Mouse (Mus musculus): ENCODE data around the gene Mdga2. TPM values are rescaled to one million over a fixed set of nuclear protein-coding genes. Genes with fewer than 3 reads are reported as not detected.

Mdga2 gene
- polyA plus RNA-seq, 2 experiments = 2.8 to 3.0 TPM

DNA sequence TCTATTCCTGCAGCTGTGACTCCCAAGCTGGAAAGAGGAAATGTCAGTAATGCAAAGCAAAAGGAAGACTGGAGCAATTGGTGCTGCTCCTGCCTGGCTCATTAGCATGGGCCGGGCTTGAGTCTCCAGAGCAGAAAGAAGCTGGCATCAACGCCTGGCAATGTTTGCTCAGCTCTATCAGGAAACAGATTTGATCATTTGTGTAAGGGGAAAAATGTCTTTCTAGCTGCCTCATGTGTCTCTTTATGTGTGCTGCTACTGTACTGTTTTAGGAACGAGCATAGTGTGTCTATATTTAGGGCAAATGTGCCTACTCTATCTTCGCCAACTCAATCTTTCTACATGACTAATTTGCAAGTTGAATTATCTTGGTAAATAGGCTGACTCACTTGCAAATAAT, 211.0 kb downstream of the Mdga2 start:
- no peak overlapping the region for H3K4me3 ChIP-seq (replicated peaks; ENCODE audit: low read length)
- H3K36me3 ChIP-seq (ENCODE audit: control insufficient read depth, insufficient read depth, low read length) = no peaks in the 10 kb centered on the region
- no peak for TF ChIP-seq POLR2A (IDR thresholded peaks at IDR 0.05; ENCODE audit: borderline replicate concordance, extremely low read depth, insufficient read depth, insufficient read length)
- H3K4me2 ChIP-seq (replicated peaks; ENCODE audit: low read depth, low read length, severe bottlenecking) = no peak overlapping the region
- H3K9me3 ChIP-seq (ENCODE audit: control insufficient read depth, low read length) = no peaks in the 10 kb centered on the region
- H3K4me1 ChIP-seq (ENCODE audit: control insufficient read depth, insufficient read depth, low read length) = no peaks in the 10 kb centered on the region
- WGBS = 75% methylated on average over 4 of the region's 4 CpGs
- DNase-seq (ENCODE audit: low spot score) = no peak
- ATAC-seq (ENCODE audit: low FRiP score, low read depth) = no peak
- no peaks in the 10 kb centered on the region for H3K27me3 ChIP-seq (ENCODE audit: control insufficient read depth, insufficient read depth, low read length)
- no peak overlapping the region for H3K9ac ChIP-seq (ENCODE audit: low read depth, low read length, severe bottlenecking)
- no peak overlapping the region for H3K27ac ChIP-seq (replicated peaks; ENCODE audit: low read depth, low read length)

DNA sequence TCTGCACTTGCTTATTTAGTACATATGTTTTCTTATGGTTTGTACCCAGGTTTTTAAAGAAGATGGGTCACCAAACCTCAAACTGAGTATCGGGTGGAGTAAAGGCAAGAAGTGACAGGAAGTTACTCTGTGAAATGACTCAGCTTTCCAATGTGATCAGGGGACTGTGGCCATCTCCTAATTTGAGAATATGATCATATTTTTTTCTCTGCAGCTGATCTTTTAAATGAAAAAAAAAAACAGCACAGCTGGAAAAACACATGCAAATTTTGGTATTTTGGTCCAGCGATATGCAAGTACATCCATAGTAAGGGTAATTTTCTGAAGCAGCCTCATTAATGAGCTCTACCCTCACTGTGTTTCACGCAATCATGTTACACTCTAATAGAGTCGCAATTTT, 212.0 kb downstream of the Mdga2 start:
- H3K36me3 ChIP-seq (ENCODE audit: control insufficient read depth, insufficient read depth, low read length) = no peaks in the 10 kb centered on the region
- no peak for DNase-seq (ENCODE audit: low spot score)
- 89% methylated on average over 4 of the region's 4 CpGs for WGBS
- H3K27ac ChIP-seq (replicated peaks; ENCODE audit: low read depth, low read length) = no peak overlapping the region
- H3K4me1 ChIP-seq (ENCODE audit: control insufficient read depth, insufficient read depth, low read length) = no peaks in the 10 kb centered on the region
- no peaks in the 10 kb centered on the region for H3K27me3 ChIP-seq (ENCODE audit: control insufficient read depth, insufficient read depth, low read length)
- no peaks in the 10 kb centered on the region for H3K9me3 ChIP-seq (ENCODE audit: control insufficient read depth, low read length)
- ATAC-seq (ENCODE audit: low FRiP score, low read depth) = no peak
- no peak overlapping the region for H3K9ac ChIP-seq (ENCODE audit: low read depth, low read length, severe bottlenecking)
- no peak for TF ChIP-seq POLR2A (IDR thresholded peaks at IDR 0.05; ENCODE audit: borderline replicate concordance, extremely low read depth, insufficient read depth, insufficient read length)
- no peak overlapping the region for H3K4me2 ChIP-seq (replicated peaks; ENCODE audit: low read depth, low read length, severe bottlenecking)
- no peak overlapping the region for H3K4me3 ChIP-seq (replicated peaks; ENCODE audit: low read length)

DNA sequence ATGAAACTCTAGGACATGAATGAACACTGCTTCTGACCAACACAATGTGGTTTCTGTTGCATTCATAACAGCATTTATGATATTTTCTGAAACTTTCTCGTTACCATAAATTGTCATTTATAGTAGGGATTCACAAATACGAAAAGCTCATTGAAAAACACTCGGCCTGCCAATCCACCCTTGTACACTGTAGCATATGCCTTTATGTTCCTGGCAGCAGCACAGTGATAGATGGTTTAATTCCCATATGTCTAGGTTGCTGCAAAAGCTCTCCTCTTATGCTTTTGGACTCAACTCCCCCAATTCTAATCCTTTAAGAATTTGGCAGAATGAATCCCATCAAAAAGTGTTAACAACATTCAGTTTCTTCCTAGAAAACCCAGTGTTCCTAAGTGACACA, 213.2 kb downstream of the Mdga2 start:
- H3K4me1 ChIP-seq (ENCODE audit: control insufficient read depth, insufficient read depth, low read length) = no peaks in the 10 kb centered on the region
- 72% methylated on average over 3 of the region's 3 CpGs for WGBS

DNA sequence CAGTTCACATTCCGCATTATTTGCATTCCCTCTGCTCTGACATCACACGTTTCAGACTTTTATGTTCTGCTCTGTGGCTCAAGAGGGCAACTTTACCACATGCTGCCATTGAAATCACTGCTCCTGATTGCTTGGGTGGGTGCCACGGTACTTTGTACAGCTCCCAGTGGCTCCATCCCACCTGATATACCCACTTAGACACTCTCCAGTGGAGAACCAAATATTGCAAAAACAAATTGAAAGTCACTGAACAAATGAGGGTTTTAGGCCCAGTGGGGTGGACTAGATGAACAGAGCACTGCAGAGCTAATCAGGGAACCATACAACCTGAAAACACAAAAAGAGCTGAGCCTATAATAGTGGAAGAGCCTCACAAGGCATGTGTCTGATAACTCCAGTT, 268.2 kb downstream of the Mdga2 start:
- H3K36me3 ChIP-seq (ENCODE audit: control insufficient read depth, insufficient read depth, low read length) = no peaks in the 10 kb centered on the region
- H3K27me3 ChIP-seq (ENCODE audit: control insufficient read depth, insufficient read depth, low read length) = no peaks in the 10 kb centered on the region
- H3K27ac ChIP-seq (replicated peaks; ENCODE audit: low read depth, low read length) = no peak overlapping the region
- no peak overlapping the region for H3K4me2 ChIP-seq (replicated peaks; ENCODE audit: low read depth, low read length, severe bottlenecking)
- WGBS = 58% methylated on average over 3 of the region's 3 CpGs
- no peaks in the 10 kb centered on the region for H3K9me3 ChIP-seq (ENCODE audit: control insufficient read depth, low read length)
- H3K4me1 ChIP-seq (ENCODE audit: control insufficient read depth, insufficient read depth, low read length) = no peaks in the 10 kb centered on the region
- no peak overlapping the region for H3K9ac ChIP-seq (ENCODE audit: low read depth, low read length, severe bottlenecking)
- TF ChIP-seq POLR2A (IDR thresholded peaks at IDR 0.05; ENCODE audit: borderline replicate concordance, extremely low read depth, insufficient read depth, insufficient read length) = no peak
- H3K4me3 ChIP-seq (replicated peaks; ENCODE audit: low read length) = no peak overlapping the region
- no peak for DNase-seq (ENCODE audit: low spot score)
- no peak for ATAC-seq (ENCODE audit: low FRiP score, low read depth)

More for the DNA sequence above, 213.2 kb downstream of the Mdga2 start:
- H3K9ac ChIP-seq (ENCODE audit: low read depth, low read length, severe bottlenecking) = no peak overlapping the region
- ATAC-seq (ENCODE audit: low FRiP score, low read depth) = no peak
- no peaks in the 10 kb centered on the region for H3K36me3 ChIP-seq (ENCODE audit: control insufficient read depth, insufficient read depth, low read length)
- no peak for DNase-seq (ENCODE audit: low spot score)
- no peaks in the 10 kb centered on the region for H3K27me3 ChIP-seq (ENCODE audit: control insufficient read depth, insufficient read depth, low read length)
- H3K9me3 ChIP-seq (ENCODE audit: control insufficient read depth, low read length) = no peaks in the 10 kb centered on the region
- H3K4me3 ChIP-seq (replicated peaks; ENCODE audit: low read length) = no peak overlapping the region
- no peak for TF ChIP-seq POLR2A (IDR thresholded peaks at IDR 0.05; ENCODE audit: borderline replicate concordance, extremely low read depth, insufficient read depth, insufficient read length)
- no peak overlapping the region for H3K27ac ChIP-seq (replicated peaks; ENCODE audit: low read depth, low read length)
- H3K4me2 ChIP-seq (replicated peaks; ENCODE audit: low read depth, low read length, severe bottlenecking) = no peak overlapping the region

DNA sequence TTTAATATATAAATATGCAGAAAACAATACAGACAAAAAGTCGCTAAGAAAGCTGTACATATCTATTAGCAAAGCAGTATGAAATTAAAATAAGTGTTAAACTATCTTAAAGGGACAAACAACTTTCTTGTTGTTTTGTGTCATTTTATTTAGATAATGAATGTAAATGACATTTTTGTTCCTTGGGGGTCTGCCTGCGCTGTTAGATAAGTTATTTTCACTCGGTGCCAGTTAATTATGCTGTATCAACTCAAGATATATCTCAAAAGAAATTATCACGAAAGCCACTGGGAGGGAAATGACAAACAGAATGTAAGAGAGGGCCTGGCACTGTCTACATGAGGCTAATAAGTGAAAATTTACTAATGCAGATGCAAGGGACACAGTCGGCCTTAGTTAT, 306.6 kb downstream of the Mdga2 start:
- WGBS = 89% methylated on average over 5 of the region's 5 CpGs
- no peak overlapping the region for H3K4me3 ChIP-seq (replicated peaks; ENCODE audit: low read length)
- H3K4me2 ChIP-seq (replicated peaks; ENCODE audit: low read depth, low read length, severe bottlenecking) = no peak overlapping the region
- H3K4me1 ChIP-seq (ENCODE audit: control insufficient read depth, insufficient read depth, low read length) = no peaks in the 10 kb centered on the region
- H3K27me3 ChIP-seq (ENCODE audit: control insufficient read depth, insufficient read depth, low read length) = no peaks in the 10 kb centered on the region
- DNase-seq (ENCODE audit: low spot score) (no peak), ATAC-seq (ENCODE audit: low FRiP score, low read depth) (no peak)
- no peaks in the 10 kb centered on the region for H3K9me3 ChIP-seq (ENCODE audit: control insufficient read depth, low read length)
- H3K36me3 ChIP-seq (ENCODE audit: control insufficient read depth, insufficient read depth, low read length) = no peaks in the 10 kb centered on the region
- TF ChIP-seq POLR2A (IDR thresholded peaks at IDR 0.05; ENCODE audit: borderline replicate concordance, extremely low read depth, insufficient read depth, insufficient read length) = no peak
- H3K27ac ChIP-seq (replicated peaks; ENCODE audit: low read depth, low read length) = no peak overlapping the region
- H3K9ac ChIP-seq (ENCODE audit: low read depth, low read length, severe bottlenecking) = no peak overlapping the region

DNA sequence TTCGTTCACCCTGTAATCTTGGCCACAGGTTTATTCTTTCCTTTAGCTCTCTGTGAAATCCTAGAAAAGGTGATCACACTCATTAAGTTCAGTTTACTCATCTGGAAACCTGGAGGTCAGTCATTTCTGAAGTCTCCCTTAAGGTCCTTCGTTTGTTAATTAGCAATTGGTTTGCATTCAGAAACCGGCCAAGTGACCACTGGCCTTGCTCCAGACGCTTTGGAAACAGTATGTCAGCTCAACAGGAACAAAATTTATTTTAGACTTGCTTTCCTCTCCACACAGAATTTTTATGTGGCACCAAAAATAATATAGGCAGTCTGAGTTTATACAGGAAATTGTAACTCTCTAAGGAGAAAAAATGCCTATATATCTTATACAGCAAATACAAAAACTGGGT, 323.0 kb downstream of the Mdga2 start:
- no peak overlapping the region for H3K4me3 ChIP-seq (replicated peaks; ENCODE audit: low read length)
- H3K27ac ChIP-seq (replicated peaks; ENCODE audit: low read depth, low read length) = no peak overlapping the region
- H3K36me3 ChIP-seq (ENCODE audit: control insufficient read depth, insufficient read depth, low read length) = no peaks in the 10 kb centered on the region
- DNase-seq (ENCODE audit: low spot score) (no peak), ATAC-seq (ENCODE audit: low FRiP score, low read depth) (no peak)
- H3K9me3 ChIP-seq (ENCODE audit: control insufficient read depth, low read length) = no peaks in the 10 kb centered on the region
- TF ChIP-seq POLR2A (IDR thresholded peaks at IDR 0.05; ENCODE audit: borderline replicate concordance, extremely low read depth, insufficient read depth, insufficient read length) = no peak
- H3K4me1 ChIP-seq (ENCODE audit: control insufficient read depth, insufficient read depth, low read length) = no peaks in the 10 kb centered on the region
- no peak overlapping the region for H3K9ac ChIP-seq (ENCODE audit: low read depth, low read length, severe bottlenecking)
- 68% methylated on average over 4 of the region's 4 CpGs for WGBS
- no peak overlapping the region for H3K4me2 ChIP-seq (replicated peaks; ENCODE audit: low read depth, low read length, severe bottlenecking)
- no peaks in the 10 kb centered on the region for H3K27me3 ChIP-seq (ENCODE audit: control insufficient read depth, insufficient read depth, low read length)
